Mouse (Mus musculus) heart, embryonic 13.5 days (tissue): Measurements from ENCODE around the gene Fasl. TPM values are rescaled to one million over a fixed set of nuclear protein-coding genes. Genes with fewer than 3 reads are reported as not detected.

ENCODE experiments used
- ATAC-seq: fragments of 200-750 bp; cut with Nextera tagmentation; 2 replicates; pipeline ENCODE4 v1.8.0; 2017; ENCODE audit warnings: moderate TSS enrichment; ENCODE audit not compliant: insufficient number of reproducible peaks, low FRiP score, low TSS enrichment; ENCODE audit errors: extremely low read depth
- H3K27ac ChIP-seq: fragments of 300-500 bp; sonication (generic); replicated peaks from 2 replicates; pipeline ENCODE4 v1.5.1; 2015; ENCODE audit warnings: moderate library complexity, mild to moderate bottlenecking, inconsistent platforms
- H3K27me3 ChIP-seq: fragments of 300-500 bp; sonication (generic); replicated peaks from 2 replicates; pipeline ENCODE4 v1.6.1; 2015; ENCODE audit warnings: mild to moderate bottlenecking, inconsistent platforms
- H3K36me3 ChIP-seq: fragments of 300-500 bp; sonication (generic); 2 replicates; pipeline ENCODE4 v1.6.1; 2015; ENCODE audit warnings: mild to moderate bottlenecking, inconsistent platforms
- H3K4me1 ChIP-seq: fragments of 300-500 bp; sonication (generic); 2 replicates; pipeline ENCODE4 v1.6.1; 2015; ENCODE audit warnings: inconsistent platforms
- H3K4me2 ChIP-seq: fragments of 300-500 bp; sonication (generic); 2 replicates; pipeline ENCODE4 v1.6.1; 2015; ENCODE audit warnings: inconsistent platforms, mild to moderate bottlenecking, moderate library complexity
- H3K4me3 ChIP-seq: fragments of 300-500 bp; sonication (generic); 2 replicates; pipeline ENCODE4 v1.5.1; 2015; ENCODE audit warnings: moderate library complexity, mild to moderate bottlenecking, inconsistent platforms
- H3K9ac ChIP-seq: fragments of 300-500 bp; sonication (generic); 2 replicates; pipeline ENCODE4 v1.6.1; 2015; ENCODE audit warnings: inconsistent platforms, mild to moderate bottlenecking, moderate library complexity
- H3K9me3 ChIP-seq: fragments of 300-500 bp; sonication (generic); 2 replicates; pipeline ENCODE4 v1.6.1; 2016; ENCODE audit warnings: inconsistent platforms
- WGBS: fragments of 180-500 bp; shearing (Covaris S2); methylation state at CpG from one replicate; pipeline ENCODE4 v1.1.7; 2015; ENCODE audit warnings: mixed read lengths; 5-methylcytosine and 5-hydroxymethylcytosine counted together
- polyA plus RNA-seq: library from polyadenylated mRNA; unstranded; fragments of >200 nt; fragmentation: Nextera tagmentation; extraction: Ambion mirVana; gene quantifications from 2 replicates; pipeline ENCODE4 v1.2.1, GENCODE M21; 2015

The Fasl gene
- not detected in 2 replicates for polyA plus RNA-seq

- 71% methylated on average over 9 of the region's 9 CpGs for WGBS
- no peak within 1 kb of the TSS for H3K9ac ChIP-seq
- no peaks in the 10 kb centered on the region for H3K9me3 ChIP-seq
- H3K4me2 ChIP-seq, result no peak within 1 kb of the TSS
- no peak for ATAC-seq
- no peaks in the 10 kb centered on the region for H3K27me3 ChIP-seq
- no peaks in the 10 kb centered on the region for H3K36me3 ChIP-seq
- H3K4me1 ChIP-seq, result peaks cover under 1% of the 10 kb centered on the region; the same call in 1 of the 2 replicates
- no peak within 1 kb of the TSS for H3K4me3 ChIP-seq
- no peak within 1 kb of the TSS for H3K27ac ChIP-seq
Observed at GRCm38 (mm10) chr1:161788339-161788738, at the start of gene Fasl. Gene Fasl (minus strand): TSS chr1:161788495.

- H3K27ac ChIP-seq, result no peak overlapping the region
Observed at GRCm38 (mm10) chr1:161826677-161827076, 38.4 kb upstream of the Fasl start.

GRCm38 (mm10) chr1:161809428-161809827 is 21.1 kb upstream of the Fasl start:
- Histone ChIP-seq H3K27ac (no peak overlapping the region), H3K4me3 (no peak overlapping the region), H3K9ac (no peak overlapping the region), H3K4me2 (no peak overlapping the region), H3K36me3 (no peaks in the 10 kb centered on the region), H3K4me1 (peaks cover 3% of the 10 kb centered on the region; the same call in 1 of the 2 replicates), H3K9me3 (no peaks in the 10 kb centered on the region), H3K27me3 (no peaks in the 10 kb centered on the region)
- 60% methylated on average over 5 of the region's 5 CpGs for WGBS
- ATAC-seq, result no peak

More at GRCm38 (mm10) chr1:161826677-161827076, 38.4 kb upstream of the Fasl start:
- Histone ChIP-seq H3K27me3 (no peaks in the 10 kb centered on the region), H3K4me2 (no peak overlapping the region), H3K9ac (no peak overlapping the region), H3K4me1 (no peaks in the 10 kb centered on the region), H3K36me3 (peaks cover 46% of the 10 kb centered on the region), H3K4me3 (no peak overlapping the region), H3K9me3 (no peaks in the 10 kb centered on the region)
- WGBS, result 94% methylated on average over 2 of the region's 2 CpGs
- no peak for ATAC-seq

- no peak overlapping the region for H3K4me2 ChIP-seq
- no peaks in the 10 kb centered on the region for H3K27me3 ChIP-seq
- H3K4me1 ChIP-seq, result peaks cover 3% of the 10 kb centered on the region; the same call in 1 of the 2 replicates
- H3K9me3 ChIP-seq, result no peaks in the 10 kb centered on the region
- 58% methylated on average over 6 of the region's 6 CpGs for WGBS
- H3K27ac ChIP-seq, result no peak overlapping the region
- H3K9ac ChIP-seq, result no peak overlapping the region
- no peak for ATAC-seq
- no peak overlapping the region for H3K4me3 ChIP-seq
- no peaks in the 10 kb centered on the region for H3K36me3 ChIP-seq
Observed at GRCm38 (mm10) chr1:161808980-161809379, 20.7 kb upstream of the Fasl start.

- no peak overlapping the region for H3K27ac ChIP-seq
- no peaks in the 10 kb centered on the region for H3K36me3 ChIP-seq
- peaks cover 3% of the 10 kb centered on the region; the same call in 1 of the 2 replicates for H3K4me1 ChIP-seq
- no peak for ATAC-seq
- H3K4me2 ChIP-seq, result no peak overlapping the region
- no peaks in the 10 kb centered on the region for H3K27me3 ChIP-seq
- H3K9me3 ChIP-seq, result no peaks in the 10 kb centered on the region
- H3K4me3 ChIP-seq, result no peak overlapping the region
- WGBS, result 82% methylated on average over 8 of the region's 8 CpGs
- H3K9ac ChIP-seq, result no peak overlapping the region
Observed at GRCm38 (mm10) chr1:161804541-161804971, 16.3 kb upstream of the Fasl start.

- 76% methylated on average over 2 of the region's 2 CpGs for whole genome bisulfite sequencing
- no peaks in the 10 kb centered on the region for H3K36me3 ChIP-seq
Observed at GRCm38 (mm10) chr1:161801321-161801720, 13.0 kb upstream of the Fasl start.

GRCm38 (mm10) chr1:161800256-161800655 is 12.0 kb upstream of the Fasl start:
- Histone ChIP-seq H3K9ac (no peak overlapping the region), H3K27me3 (no peaks in the 10 kb centered on the region), H3K4me3 (no peak overlapping the region), H3K9me3 (no peaks in the 10 kb centered on the region), H3K4me2 (no peak overlapping the region), H3K36me3 (no peaks in the 10 kb centered on the region), H3K27ac (no peak overlapping the region), H3K4me1 (no peaks in the 10 kb centered on the region)
- no peak for ATAC-seq

More at GRCm38 (mm10) chr1:161801321-161801720, 13.0 kb upstream of the Fasl start:
- no peaks in the 10 kb centered on the region for H3K27me3 ChIP-seq
- H3K4me3 ChIP-seq, result no peak overlapping the region
- H3K27ac ChIP-seq, result no peak overlapping the region
- ATAC-seq, result no peak
- H3K9me3 ChIP-seq, result no peaks in the 10 kb centered on the region
- H3K9ac ChIP-seq, result no peak overlapping the region
- no peaks in the 10 kb centered on the region for H3K4me1 ChIP-seq
- H3K4me2 ChIP-seq, result no peak overlapping the region

- Histone ChIP-seq H3K27me3 (no peaks in the 10 kb centered on the region), H3K9me3 (no peaks in the 10 kb centered on the region), H3K4me2 (no peak overlapping the region), H3K36me3 (no peaks in the 10 kb centered on the region), H3K4me3 (no peak overlapping the region), H3K9ac (no peak overlapping the region), H3K27ac (no peak overlapping the region), H3K4me1 (no peaks in the 10 kb centered on the region)
- ATAC-seq, result no peak
Observed at GRCm38 (mm10) chr1:161799791-161800190, 11.5 kb upstream of the Fasl start.

GRCm38 (mm10) chr1:161798866-161799265 is 10.6 kb upstream of the Fasl start:
- H3K27me3 ChIP-seq, result no peaks in the 10 kb centered on the region
- H3K27ac ChIP-seq, result no peak overlapping the region
- no peaks in the 10 kb centered on the region for H3K4me1 ChIP-seq
- H3K9ac ChIP-seq, result no peak overlapping the region
- H3K9me3 ChIP-seq, result no peaks in the 10 kb centered on the region
- ATAC-seq, result no peak
- no peak overlapping the region for H3K4me3 ChIP-seq
- no peaks in the 10 kb centered on the region for H3K36me3 ChIP-seq
- 78% methylated on average over 3 of the region's 3 CpGs for WGBS
- no peak overlapping the region for H3K4me2 ChIP-seq

- Histone ChIP-seq H3K27ac (no peak overlapping the region), H3K27me3 (no peaks in the 10 kb centered on the region), H3K36me3 (no peaks in the 10 kb centered on the region), H3K9me3 (no peaks in the 10 kb centered on the region), H3K4me2 (no peak overlapping the region), H3K9ac (no peak overlapping the region), H3K4me1 (peaks cover 3% of the 10 kb centered on the region; the same call in 1 of the 2 replicates), H3K4me3 (no peak overlapping the region)
- 60% methylated on average over 10 of the region's 10 CpGs for WGBS
- no peak for ATAC-seq
Observed at GRCm38 (mm10) chr1:161794447-161795211, 6.3 kb upstream of the Fasl start.

- no peaks in the 10 kb centered on the region for H3K27me3 ChIP-seq
- WGBS, result 59% methylated on average over 3 of the region's 3 CpGs
- H3K4me3 ChIP-seq, result no peak overlapping the region
- no peaks in the 10 kb centered on the region for H3K9me3 ChIP-seq
- H3K36me3 ChIP-seq, result no peaks in the 10 kb centered on the region
- peaks cover 3% of the 10 kb centered on the region; the same call in 1 of the 2 replicates for H3K4me1 ChIP-seq
- no peak overlapping the region for H3K4me2 ChIP-seq
- no peak for ATAC-seq
- no peak overlapping the region for H3K27ac ChIP-seq
- no peak overlapping the region for H3K9ac ChIP-seq
Observed at GRCm38 (mm10) chr1:161793321-161793720, 5.0 kb upstream of the Fasl start.

- WGBS, result 77% methylated on average over 4 of the region's 4 CpGs
- no peak overlapping the region for H3K27ac ChIP-seq
- H3K4me1 ChIP-seq, result peaks cover 3% of the 10 kb centered on the region; the same call in 1 of the 2 replicates
- no peak for ATAC-seq
- no peaks in the 10 kb centered on the region for H3K27me3 ChIP-seq
- H3K4me3 ChIP-seq, result no peak overlapping the region
- no peaks in the 10 kb centered on the region for H3K36me3 ChIP-seq
- H3K4me2 ChIP-seq, result no peak overlapping the region
- no peaks in the 10 kb centered on the region for H3K9me3 ChIP-seq
- no peak overlapping the region for H3K9ac ChIP-seq
Observed at GRCm38 (mm10) chr1:161792687-161792969, 4.3 kb upstream of the Fasl start.
